Mouse (Mus musculus) heart, postnatal 14 days (tissue): ENCODE results near the gene Smarcd1. TPM values are rescaled to one million over a fixed set of nuclear protein-coding genes. Genes with fewer than 3 reads are reported as not detected.

ENCODE experiments used
- DNase-seq, 2 experiments: peaks; one replicate each; pipeline ENCODE4 v3.0.0; 2021 to 2022
- intact Hi-C: fragments of 180-260 bp; cut with DNase I; formaldehyde crosslinking; loops from one replicate; pipeline ENCODE4 v1.15.1; 2025
- long read RNA-seq, 2 experiments: library from polyadenylated mRNA; stranded (forward); transcript quantifications; one replicate each; pipeline ENCODE4 v2.0.0; 2021
- total RNA-seq, 2 experiments: library from RNA; stranded (reverse); gene quantifications; 2 replicates each; pipeline ENCODE4 v1.2.3; 2021

Smarcd1 gene
- 10 to 100 TPM; 25.9 to 28.4 TPM for total RNA-seq
- long read RNA-seq, experiment 1, transcript Smarcd1-201 (13 exons, 3,307 nt): major isoform, 16 of 29 reads
- long read RNA-seq, experiment 1, partial matches to known transcripts: 12 of 29 reads
- long read RNA-seq, experiment 1, other reads (novel, unspliced or antisense): 1 of 29 reads
- long read RNA-seq, experiment 2, transcript Smarcd1-201 (13 exons, 3,307 nt): major isoform, 12 of 22 reads
- long read RNA-seq, experiment 2, partial matches to known transcripts: 9 of 22 reads
- long read RNA-seq, experiment 2, other reads (novel, unspliced or antisense): 1 of 22 reads

DNA sequence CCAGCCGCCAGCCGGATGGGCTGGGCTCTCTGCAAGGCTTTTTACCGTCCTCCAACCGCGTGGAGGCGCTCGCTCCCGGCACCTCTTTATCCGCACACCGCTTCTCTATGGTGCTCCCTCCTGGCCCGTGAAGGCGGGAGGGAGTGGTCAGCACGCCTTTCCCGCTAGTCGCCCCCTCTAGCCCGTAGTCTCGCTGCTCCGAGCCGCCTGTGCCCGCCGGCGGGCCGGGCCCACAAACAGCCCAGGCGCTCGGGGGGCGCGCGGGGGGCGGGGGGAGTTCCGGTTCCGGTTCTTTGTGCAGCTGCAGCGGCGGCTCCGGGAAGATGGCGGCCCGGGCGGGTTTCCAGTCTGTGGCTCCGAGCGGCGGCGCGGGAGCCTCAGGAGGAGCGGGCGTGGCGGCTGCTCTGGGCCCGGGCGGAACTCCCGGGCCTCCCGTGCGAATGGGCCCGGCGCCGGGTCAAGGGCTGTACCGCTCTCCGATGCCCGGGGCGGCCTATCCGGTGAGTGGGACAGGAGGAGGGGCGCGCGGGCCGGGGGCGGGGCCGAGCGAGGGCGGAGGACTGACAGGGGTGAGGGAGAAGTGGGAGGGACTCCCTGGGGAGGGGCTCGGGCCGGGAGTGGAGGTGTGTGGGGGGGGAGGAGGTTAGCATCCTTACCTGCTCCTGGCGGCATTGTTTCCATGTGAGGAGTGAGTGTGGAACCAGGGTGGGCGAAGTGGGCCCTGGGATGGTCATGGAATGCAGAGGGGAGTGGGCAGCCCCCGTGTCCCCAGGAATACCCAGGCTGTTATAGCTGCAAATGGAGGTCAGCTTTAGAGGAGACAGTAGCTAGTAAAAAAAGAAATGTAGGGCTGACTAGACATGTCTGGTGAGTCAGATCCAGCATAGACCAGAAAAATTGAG, at the start of gene Smarcd1:
TSS of gene Smarcd1 (plus strand) at position 131 of the 902 bp plus-strand sequence.
- intact Hi-C loops: no loop called here
- peak; percentile 96 to 97 for DNase-seq

DNA sequence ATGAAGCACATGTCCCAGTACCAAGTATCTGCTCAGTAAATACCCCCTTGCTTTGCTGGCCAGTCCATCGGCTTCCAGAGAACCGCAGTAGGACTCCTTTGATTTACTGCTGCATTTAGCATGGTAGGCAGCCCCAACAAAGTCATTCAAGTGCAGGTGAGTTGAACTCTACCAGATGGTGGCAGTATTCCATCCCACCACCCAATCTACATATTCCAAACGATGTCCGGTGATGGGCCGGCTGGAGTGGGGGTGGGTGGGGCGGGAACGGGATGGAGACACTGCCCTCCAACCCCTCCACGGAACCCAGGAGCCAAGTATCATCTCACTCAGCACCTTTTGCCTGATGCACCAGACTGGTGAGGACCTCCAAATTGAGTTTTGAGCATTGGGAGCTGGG, 48.6 kb upstream of the Smarcd1 start:
- DNase-seq: no peak
- intact Hi-C loops: no loop called here

GRCm38 (mm10) chr15:99653876-99654275, 48.1 kb upstream of the Smarcd1 start:
- intact Hi-C loops: no loop called here

DNA sequence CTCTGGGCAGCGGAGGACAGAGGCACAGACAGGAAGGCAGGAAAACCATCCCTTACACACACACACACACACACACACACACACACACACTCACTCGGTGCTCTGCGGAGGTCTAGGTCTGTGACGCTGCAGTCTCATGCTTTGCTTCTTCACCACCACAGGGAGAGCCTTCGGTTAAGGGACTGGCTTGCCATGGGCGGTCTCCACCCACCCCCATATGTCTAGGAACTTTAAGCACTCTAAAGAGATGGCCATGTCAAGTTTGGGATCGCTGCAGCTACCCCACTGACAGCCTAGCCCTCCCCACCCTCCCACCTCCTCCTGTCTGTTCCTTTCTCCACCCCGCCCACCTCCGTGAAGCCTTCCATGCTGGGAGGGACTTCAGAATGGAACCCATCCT, 46.0 kb upstream of the Smarcd1 start:
- DNase-seq: no peak
- intact Hi-C loops: no loop called here

More at GRCm38 (mm10) chr15:99653876-99654275, 48.1 kb upstream of the Smarcd1 start:
- no peak for DNase-seq

DNA sequence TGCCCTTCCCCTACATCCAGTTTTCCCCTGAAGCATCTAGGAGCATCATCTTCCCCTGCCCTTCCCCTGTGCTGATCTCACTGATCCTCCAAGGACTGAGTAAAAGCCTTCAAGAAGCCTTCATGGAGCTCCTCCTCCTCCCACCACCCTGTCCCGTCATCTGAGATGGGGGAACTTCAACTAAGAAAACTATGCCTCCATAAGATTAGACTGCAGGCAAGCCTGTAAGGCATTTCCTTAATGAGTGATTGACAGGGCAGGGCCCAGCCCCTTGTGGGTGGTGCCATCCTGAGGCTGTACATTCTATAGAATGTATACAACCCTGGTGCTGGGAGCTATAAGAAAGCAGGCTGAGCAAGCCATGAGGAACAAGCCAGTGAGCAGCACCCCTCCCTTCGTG, 43.5 kb upstream of the Smarcd1 start:
- DNase-seq: no peak
- intact Hi-C loops: no loop called here

DNA sequence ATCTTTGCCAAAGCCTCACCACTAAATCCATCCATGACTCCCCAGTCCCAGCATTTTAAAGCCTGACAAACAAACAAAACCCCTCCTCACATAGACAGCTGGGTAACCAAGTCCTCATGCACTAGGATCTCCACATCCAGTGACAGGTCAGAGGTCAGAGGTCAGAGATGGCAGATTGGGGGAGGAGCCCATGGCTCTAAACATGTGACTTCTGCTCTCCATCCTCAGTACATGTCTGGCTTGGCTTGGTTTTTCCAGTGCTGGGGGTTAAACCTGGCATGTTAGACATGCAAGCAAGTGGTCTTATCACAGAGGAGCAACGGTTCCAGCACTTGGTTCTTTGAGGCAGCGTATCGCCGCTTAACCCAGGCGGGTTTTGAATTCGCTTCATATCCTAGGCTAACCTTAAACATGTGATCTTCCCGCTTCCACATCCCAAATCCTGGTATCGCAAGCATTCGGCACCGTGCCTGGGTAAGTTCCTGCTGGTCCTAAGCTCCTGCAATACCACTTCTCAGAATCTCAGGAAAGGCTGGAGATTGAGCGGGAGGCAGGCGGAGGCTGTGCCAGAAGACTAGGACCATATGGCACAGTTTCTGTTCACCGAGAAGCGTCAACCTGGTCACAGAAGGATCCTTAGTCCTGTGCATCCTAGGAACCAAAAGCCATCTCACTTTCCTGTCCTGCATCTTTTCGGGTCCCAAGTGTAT, 40.7 kb upstream of the Smarcd1 start:
- no peak for DNase-seq
- intact Hi-C loops: loop anchor here (10.0 kb wide), 1 partner anchor 246 kb away; no protein-coding TSS in a partner anchor

DNA sequence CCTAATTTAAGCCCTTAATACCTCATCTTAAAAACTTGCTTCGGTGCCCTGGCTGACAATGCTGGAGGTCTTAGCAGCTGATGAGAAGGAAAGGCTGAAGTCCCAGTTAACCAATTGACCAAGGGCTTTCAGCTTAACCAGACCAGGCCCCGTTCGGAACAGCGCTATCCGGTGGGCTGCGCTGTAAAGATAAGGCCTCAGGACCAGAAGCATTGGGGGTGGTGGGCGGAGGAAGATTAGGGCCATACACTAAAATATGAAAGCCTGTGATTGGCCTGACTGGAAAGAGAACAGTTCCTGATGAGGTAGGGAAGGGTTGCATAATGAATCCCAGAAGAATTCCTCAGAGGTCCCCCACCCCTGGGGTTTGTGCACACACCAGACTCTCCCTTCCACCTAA, 39.6 kb upstream of the Smarcd1 start:
- no peak for DNase-seq
- intact Hi-C loops: loop anchor here (10.0 kb wide), 1 partner anchor 248 kb away; no protein-coding TSS in a partner anchor

DNA sequence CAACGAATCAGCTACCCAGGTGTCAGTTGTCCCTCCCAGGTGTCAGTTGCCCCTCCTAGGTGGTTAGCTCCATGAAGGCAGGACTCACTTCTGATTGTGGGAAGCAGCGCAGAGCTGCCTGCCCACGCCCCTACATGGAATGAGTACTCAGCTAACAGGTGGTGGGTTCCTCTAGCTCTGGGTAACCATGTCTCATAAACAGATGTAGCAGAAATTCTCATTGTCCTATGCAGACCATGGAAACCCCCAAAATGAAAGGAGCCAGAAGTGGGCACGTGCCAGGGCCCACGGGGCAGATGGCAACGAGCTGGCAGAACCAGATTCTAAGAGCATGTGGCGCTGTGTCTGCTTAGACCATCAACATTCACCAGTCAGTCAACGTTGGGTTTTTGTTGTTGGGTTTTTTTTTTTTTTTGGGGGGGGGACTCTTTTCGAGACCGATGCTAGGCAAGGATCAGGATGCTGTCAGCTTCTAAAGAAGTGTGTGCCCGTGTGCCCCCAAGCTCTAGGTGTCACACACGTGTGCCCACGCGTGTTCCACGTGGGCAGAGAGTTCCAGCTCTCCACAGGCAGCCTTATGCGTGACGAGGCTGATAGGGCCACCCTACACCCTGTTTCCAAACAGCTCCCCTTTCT, 37.8 kb upstream of the Smarcd1 start:
- DNase-seq: no peak
- intact Hi-C loops: loop anchor here (10.0 kb wide), 1 partner anchor 249 kb away; no protein-coding TSS in a partner anchor

DNA sequence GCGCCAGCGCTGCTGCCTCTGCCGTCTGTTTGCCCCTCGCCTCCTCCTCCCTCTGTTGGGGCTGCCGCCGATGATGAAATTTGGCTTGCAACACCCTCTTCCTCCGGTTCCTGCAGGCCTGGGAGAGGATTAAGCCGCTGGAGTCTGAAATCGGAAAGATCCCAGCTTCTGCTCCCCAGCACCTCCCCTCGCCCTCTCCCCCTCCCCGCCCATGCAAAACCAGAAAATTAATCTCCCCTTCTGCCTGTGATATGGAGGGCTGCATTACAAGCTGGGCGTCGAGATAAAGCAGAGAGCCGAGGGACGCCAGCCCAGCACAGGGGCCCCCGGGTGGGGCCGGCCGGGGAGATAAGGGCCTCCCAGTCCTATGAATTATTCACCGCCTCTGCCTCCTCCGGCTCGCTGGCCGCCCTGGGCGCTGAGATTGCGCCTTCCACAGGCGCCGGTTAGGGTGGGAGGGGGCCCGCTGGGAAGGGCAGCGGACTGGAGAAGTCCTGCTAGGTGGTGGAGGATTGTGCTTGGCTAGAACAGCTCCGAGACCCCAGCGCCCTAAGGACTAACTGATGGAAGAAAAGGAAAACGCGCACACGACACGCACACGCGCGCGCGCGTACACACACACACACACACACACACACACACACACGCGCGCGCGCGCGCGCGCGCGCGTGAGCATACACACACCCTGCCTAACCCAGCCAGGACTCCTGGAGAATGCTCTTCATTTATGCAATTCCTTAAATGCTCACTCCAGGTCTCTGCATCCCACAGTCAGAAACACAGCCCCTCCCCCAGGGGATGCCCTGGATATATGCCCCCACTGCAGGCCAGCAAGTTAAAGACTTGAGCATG, 37.1 kb upstream of the Smarcd1 start:
- intact Hi-C loops: loop anchor here (10.0 kb wide), 1 partner anchor 250 kb away; no protein-coding TSS in a partner anchor

GRCm38 (mm10) chr15:99667544-99667943, 34.4 kb upstream of the Smarcd1 start:
- intact Hi-C loops: loop anchor here (10.0 kb wide), 1 partner anchor 253 kb away; no protein-coding TSS in a partner anchor

More for the DNA sequence above, 37.1 kb upstream of the Smarcd1 start:
- DNase-seq: peak; percentile 51 to 58

DNA sequence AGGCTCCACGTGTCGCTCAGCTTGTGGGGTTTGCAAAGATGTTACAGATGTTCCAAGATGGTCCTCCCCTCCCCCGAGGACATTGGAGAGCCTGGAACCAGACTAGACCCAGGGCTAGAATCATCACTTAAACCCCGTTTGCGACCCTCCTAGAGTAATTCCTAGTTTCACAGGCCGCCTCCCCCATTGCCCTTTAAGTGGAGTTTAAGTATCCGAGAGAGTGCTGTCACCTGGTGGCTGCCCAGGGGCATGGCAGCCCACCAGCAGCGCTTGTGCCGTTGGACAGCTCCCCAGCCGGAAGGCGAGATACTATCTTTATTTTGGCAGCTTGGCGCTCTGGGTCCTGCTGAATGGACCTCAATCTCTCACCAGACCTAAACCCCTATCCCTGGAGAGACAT, 33.0 kb upstream of the Smarcd1 start:
- DNase-seq: peak; percentile 79 to 85
- intact Hi-C loops: loop anchor here (1.0 to 10.0 kb wide), 3 partner anchors 73 to 254 kb away; no protein-coding TSS in a partner anchor

More at GRCm38 (mm10) chr15:99667544-99667943, 34.4 kb upstream of the Smarcd1 start:
- no peak for DNase-seq

DNA sequence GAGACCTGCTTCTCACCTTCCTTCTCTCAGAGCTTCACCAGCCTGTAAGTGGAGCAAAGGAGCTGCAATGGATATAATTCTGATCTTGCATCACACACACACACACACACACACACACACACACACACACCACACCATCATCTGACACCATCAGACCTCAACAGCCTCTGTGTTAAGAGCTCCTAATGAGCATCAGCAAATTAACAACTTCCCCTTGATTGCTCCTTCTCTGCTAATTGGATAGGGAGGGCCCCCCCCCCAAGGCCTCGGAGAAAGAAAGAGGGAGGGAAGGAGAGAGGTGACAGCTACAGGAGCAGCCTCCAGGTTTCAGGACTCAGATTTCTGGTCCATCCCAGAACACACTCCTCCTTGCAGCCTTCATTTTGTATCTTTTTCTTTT, 32.5 kb upstream of the Smarcd1 start:
- DNase-seq: no peak
- intact Hi-C loops: loop anchor here (1.0 to 10.0 kb wide), 3 partner anchors 73 to 255 kb away; no protein-coding TSS in a partner anchor

DNA sequence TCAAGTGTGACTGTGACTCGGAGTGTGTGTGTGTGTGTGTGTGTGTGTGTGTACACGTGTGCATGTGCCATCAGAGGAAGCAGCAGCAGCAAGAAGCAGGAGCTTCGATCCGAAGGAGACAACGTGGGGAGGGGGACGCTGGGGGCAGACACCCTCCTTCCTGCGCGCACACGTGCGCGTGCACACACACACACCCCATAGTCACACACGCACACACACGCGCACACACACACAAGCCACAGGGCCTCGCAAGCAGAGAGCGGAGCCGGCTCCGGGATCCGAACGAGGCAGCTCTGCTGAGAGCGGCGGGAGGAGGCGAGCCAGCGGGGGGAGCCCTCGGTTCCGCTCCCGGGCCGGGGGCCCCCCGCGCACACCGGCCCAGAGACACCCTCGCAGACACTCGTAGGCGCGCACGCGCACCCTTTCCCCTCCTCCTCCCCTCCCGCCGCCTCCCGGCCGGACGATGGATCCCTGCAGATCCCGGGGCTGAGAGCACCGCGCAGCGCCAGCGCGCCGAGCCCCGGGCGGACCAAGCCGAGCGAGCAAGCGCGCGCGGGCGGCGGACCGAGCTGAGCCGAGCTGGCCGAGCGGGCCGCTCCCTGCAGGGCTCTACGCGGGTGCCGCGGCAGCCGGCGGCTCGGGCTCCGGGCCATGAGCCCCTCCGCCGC, 31.6 kb upstream of the Smarcd1 start, which contains the start of gene Asic1:
TSS of gene Asic1 (plus strand) at position 215 of the 668 bp plus-strand sequence.
- intact Hi-C loops: no loop called here
- peak; percentile 80 to 81 for DNase-seq

DNA sequence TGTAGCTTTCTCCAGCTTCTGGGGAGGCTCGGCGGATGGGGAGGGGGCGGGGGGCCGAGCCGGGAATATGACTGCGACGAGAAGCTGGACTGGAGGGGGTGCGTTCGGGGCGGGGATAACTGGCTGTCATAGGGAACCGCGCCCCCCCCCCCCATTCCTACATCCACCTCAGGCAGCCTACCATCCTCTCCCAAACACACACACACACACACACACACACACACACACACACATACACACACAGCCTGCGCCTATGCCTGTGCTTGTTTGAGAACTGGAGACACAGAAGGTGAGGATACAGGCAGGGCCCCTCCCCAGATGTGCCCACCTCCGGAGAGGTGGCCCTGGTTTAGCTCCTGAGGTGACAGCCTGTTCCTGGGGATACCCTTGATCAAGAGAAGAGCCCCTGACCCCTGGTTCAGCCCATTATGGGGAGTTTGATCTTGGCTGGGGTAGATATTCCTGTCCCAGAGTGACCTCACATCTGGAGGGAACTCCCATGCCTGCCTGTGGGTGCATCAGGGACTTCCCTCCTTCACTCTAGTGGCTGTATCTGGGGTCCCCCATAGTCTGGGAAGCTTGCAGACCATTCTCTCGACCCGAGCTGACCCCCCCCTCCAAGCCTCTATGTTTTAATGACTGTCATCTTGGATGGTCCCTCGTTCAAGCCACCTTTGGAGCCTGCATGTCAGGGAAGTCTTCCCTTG, 30.8 kb upstream of the Smarcd1 start:
- DNase-seq: no peak

GRCm38 (mm10) chr15:99671783-99672182, 30.1 kb upstream of the Smarcd1 start:
- intact Hi-C loops: no loop called here

More for the DNA sequence above, 30.8 kb upstream of the Smarcd1 start:
- intact Hi-C loops: no loop called here

GRCm38 (mm10) chr15:99674866-99675265, 27.1 kb upstream of the Smarcd1 start:
- no peak for DNase-seq
- intact Hi-C loops: no loop called here

More at GRCm38 (mm10) chr15:99671783-99672182, 30.1 kb upstream of the Smarcd1 start:
- no peak for DNase-seq

GRCm38 (mm10) chr15:99677089-99677488, 24.8 kb upstream of the Smarcd1 start:
- no peak for DNase-seq
- intact Hi-C loops: no loop called here
